Comparison of ENCODE assay signal across 13 mouse cellular contexts in the genomic region with DNA sequence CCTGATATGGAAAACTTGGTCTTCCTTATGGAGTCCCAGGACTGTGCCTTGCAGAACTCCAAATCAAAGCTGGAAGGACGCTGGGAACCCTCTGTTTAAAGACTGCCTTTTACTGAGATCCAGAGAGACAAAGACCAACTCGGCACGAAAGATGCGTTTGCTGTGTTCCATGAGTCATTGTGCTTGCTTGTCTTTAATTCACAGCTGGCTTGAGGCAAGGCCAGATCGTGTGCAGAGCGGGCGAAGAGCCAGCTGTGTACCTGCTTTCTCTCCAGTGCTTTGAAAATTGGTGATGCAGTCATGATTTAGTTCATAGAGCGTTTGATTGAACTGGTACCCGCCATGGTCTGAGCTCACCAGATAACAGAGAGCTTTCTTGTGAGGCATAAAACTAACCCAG. TPM values are rescaled to one million over a fixed set of nuclear protein-coding genes. Genes with fewer than 3 reads are reported as not detected.
A peak's percentile ranks its signal among the peaks of the same experiment; 100 is the strongest.
DNase-seq lines count a peak whose midpoint lies in the region; ATAC-seq and TF ChIP-seq lines count a peak whose summit lies in the region.
"Had no signal": no experiment of that assay in that cellular context is flagged by ENCODE, and none has a peak within 500 bp of the region (broad histone marks: within the 10 kb centered on the region; RNA-seq: fewer than 3 reads in every experiment).

No protein-coding gene starts in this region.

- no peak for ATAC-seq in CD4-positive, CD25-positive, alpha-beta regulatory T cell, adult 4 months
- ATAC-seq: activated CD4-positive, CD25-positive, alpha-beta regulatory T cell, adult 4 months; Patski had no signal

- H3K27ac ChIP-seq in layer of hippocampus, adult 2 months: peak overlapping the region; percentile 11; the same call in 1 of the 2 replicates
- H3K27ac ChIP-seq: embryonic facial prominence, embryonic 10.5 days; embryonic facial prominence, embryonic 12.5 days; forebrain, embryonic 13.5 days; forebrain, embryonic 15.5 days had no signal

- TF ChIP-seq CTCF in layer of hippocampus, adult 2 months (conservative IDR thresholded peaks at IDR 0.05): no peak

- no peak overlapping the region for H3K4me3 ChIP-seq in layer of hippocampus, adult 2 months
- H3K4me3 ChIP-seq: embryonic facial prominence, embryonic 10.5 days; embryonic facial prominence, embryonic 12.5 days; forebrain, embryonic 13.5 days; forebrain, embryonic 15.5 days had no signal

- peak; percentile 18 to 47 for DNase-seq in adrenal gland, adult (ENCODE audit: inconsistent age in 2 of 2, low spot score in 1 of 2)
- no peak for DNase-seq in adrenal gland, adult 8-10 months
- DNase-seq in layer of hippocampus, adult 2 months (ENCODE audit: low spot score in 2 of 2): no peak
- no peak for DNase-seq in layer of hippocampus, adult 9-10 months (ENCODE audit: low spot score)
- peak; percentile 16 for DNase-seq in NIH3T3 (ENCODE audit: low read depth)
- DNase-seq in yolk sac, embryonic 10.5 days (ENCODE audit: low spot score): no peak

RNA-seq across cellular contexts. Expression of a gene that starts 32.3 kb away (rescaled TPM):
- total RNA-seq in adrenal gland, adult 8-10 months (2022): 10 to 100 TPM; 38.9 to 51.9 (median 47.2) TPM
- total RNA-seq in layer of hippocampus, adult 2 months (2021): 10 to 100 TPM; 35.6 to 39.0 TPM
- polyA plus RNA-seq in CD4-positive, CD25-positive, alpha-beta regulatory T cell, adult 4 months (2017; shearing (Covaris generic)): 10 to 100 TPM; 32.9 to 42.8 TPM

Comparison
In these comparisons a context has a peak if more than half of its experiments do, and no peak if none do; other contexts are left out.
1. DNase-seq: peak in adrenal gland, adult (2 of 2) and NIH3T3 (single experiment); none in adrenal gland, adult 8-10 months (single experiment), layer of hippocampus, adult 2 months (0 of 2), layer of hippocampus, adult 9-10 months (single experiment) and yolk sac, embryonic 10.5 days (single experiment).